Mouse (Mus musculus): ENCODE measurements at regions not wholly inside any gene's neighbourhood (a gene's known extent, or its start where the extent isn't known, plus 50 kb on each side); places are given as distances from the start of the nearest gene placed in this dataset.

- no peak overlapping the region for H3K4me2 ChIP-seq
- no peaks in the 10 kb centered on the region for H3K27me3 ChIP-seq
- no peak overlapping the region for H3K27ac ChIP-seq
- H3K4me3 ChIP-seq, result no peak overlapping the region
- WGBS, result 90% methylated on average over 8 of the region's 8 CpGs
- H3K9ac ChIP-seq, result no peak overlapping the region
- ATAC-seq (ENCODE audit: insufficient number of reproducible peaks, insufficient read depth, low FRiP score, low TSS enrichment, low read depth), result no peak
- H3K36me3 ChIP-seq, result no peaks in the 10 kb centered on the region
- H3K9me3 ChIP-seq, result no peaks in the 10 kb centered on the region
- H3K4me1 ChIP-seq, result no peaks in the 10 kb centered on the region
Observed at GRCm38 (mm10) chr8:79479326-79479725, 80.0 kb upstream of the Smad1 start.

- H3K4me1 ChIP-seq, result no peaks in the 10 kb centered on the region
- H3K4me2 ChIP-seq, result no peak overlapping the region
- no peaks in the 10 kb centered on the region for H3K9me3 ChIP-seq
- no peak for ATAC-seq (ENCODE audit: insufficient number of reproducible peaks, insufficient read depth, low FRiP score, low TSS enrichment, low read depth)
- H3K36me3 ChIP-seq, result no peaks in the 10 kb centered on the region
- no peak overlapping the region for H3K4me3 ChIP-seq
- H3K27me3 ChIP-seq, result no peaks in the 10 kb centered on the region
- H3K9ac ChIP-seq, result no peak overlapping the region
- WGBS, result 47% methylated on average over 5 of the region's 5 CpGs
- H3K27ac ChIP-seq, result no peak overlapping the region
Observed at GRCm38 (mm10) chr8:79476012-79476411, 76.7 kb upstream of the Smad1 start.

GRCm38 (mm10) chr8:79474679-79475078, 75.4 kb upstream of the Smad1 start:
- no peaks in the 10 kb centered on the region for H3K4me1 ChIP-seq
- H3K27me3 ChIP-seq, result no peaks in the 10 kb centered on the region
- H3K4me3 ChIP-seq, result no peak overlapping the region
- 48% methylated on average over 8 of the region's 8 CpGs for WGBS
- H3K4me2 ChIP-seq, result no peak overlapping the region
- H3K36me3 ChIP-seq, result no peaks in the 10 kb centered on the region
- no peak overlapping the region for H3K27ac ChIP-seq
- H3K9ac ChIP-seq, result no peak overlapping the region
- no peaks in the 10 kb centered on the region for H3K9me3 ChIP-seq
- ATAC-seq (ENCODE audit: insufficient number of reproducible peaks, insufficient read depth, low FRiP score, low TSS enrichment, low read depth), result no peak

- no peak for ATAC-seq (ENCODE audit: insufficient number of reproducible peaks, insufficient read depth, low FRiP score, low TSS enrichment, low read depth)
- H3K27me3 ChIP-seq, result no peaks in the 10 kb centered on the region
- H3K4me3 ChIP-seq, result no peak overlapping the region
Observed at GRCm38 (mm10) chr8:79452101-79452500, 52.8 kb upstream of the Smad1 start.

GRCm38 (mm10) chr8:79449453-79449852, 50.1 kb upstream of the Smad1 start:
- H3K9me3 ChIP-seq, result no peaks in the 10 kb centered on the region
- WGBS, result 51% methylated on average over 3 of the region's 3 CpGs
- 0 out of 2 replicates have a peak, but pooled peaks have one; percentile 48 for ATAC-seq (ENCODE audit: insufficient number of reproducible peaks, insufficient read depth, low FRiP score, low TSS enrichment, low read depth)

More at GRCm38 (mm10) chr8:79452101-79452500, 52.8 kb upstream of the Smad1 start:
- H3K4me2 ChIP-seq, result no peak overlapping the region
- H3K9ac ChIP-seq, result no peak overlapping the region
- H3K27ac ChIP-seq, result no peak overlapping the region
- no peaks in the 10 kb centered on the region for H3K36me3 ChIP-seq
- no peaks in the 10 kb centered on the region for H3K9me3 ChIP-seq
- H3K4me1 ChIP-seq, result 0 out of 2 replicates have a peak, but pooled peaks cover 7% of the 10 kb centered on the region

More at GRCm38 (mm10) chr8:79449453-79449852, 50.1 kb upstream of the Smad1 start:
- Histone ChIP-seq H3K27ac (no peak overlapping the region), H3K9ac (no peak overlapping the region), H3K36me3 (no peaks in the 10 kb centered on the region), H3K27me3 (no peaks in the 10 kb centered on the region), H3K4me1 (0 out of 2 replicates have a peak, but pooled peaks cover 7% of the 10 kb centered on the region), H3K4me3 (no peak overlapping the region), H3K4me2 (no peak overlapping the region)

All from embryonic facial prominence, embryonic 13.5 days (tissue).